6 mouse cellular contexts compared by ENCODE assay signal in genomic region chr17:69571070-69571669, GRCm38 (mm10).
A peak's percentile ranks its signal among the peaks of the same experiment; 100 is the strongest.
DNase-seq lines count a peak whose midpoint lies in the region; ATAC-seq and TF ChIP-seq lines count a peak whose summit lies in the region.
"Not testable (repeated sequence)": the region's sequence is repeated elsewhere in the genome, so short reads cannot be mapped to it uniquely, and the experiment has no call there.

No protein-coding gene starts in this region.

- not testable (repeated sequence) for H3K9ac ChIP-seq in embryonic facial prominence, embryonic 11.5 days (replicated peaks; ENCODE audit: low read length); intestine, embryonic 14.5 days (ENCODE audit: low read length); intestine, embryonic 15.5 days; intestine, embryonic 16.5 days (ENCODE audit: low read depth, low read length); intestine, postnatal 0 days (ENCODE audit: low read depth, low read length)

- not testable (repeated sequence) for H3K36me3 ChIP-seq in embryonic facial prominence, embryonic 11.5 days (replicated peaks; ENCODE audit: control insufficient read depth, insufficient read depth, low read depth, low read length); intestine, embryonic 14.5 days (ENCODE audit: control insufficient read depth, insufficient read depth, low read length); intestine, embryonic 15.5 days; intestine, embryonic 16.5 days (ENCODE audit: control insufficient read depth, insufficient read depth, low read length); intestine, postnatal 0 days (ENCODE audit: control insufficient read depth, insufficient read depth)

- H3K9me3 ChIP-seq in embryonic facial prominence, embryonic 11.5 days (replicated peaks; ENCODE audit: control insufficient read depth, low read length); intestine, embryonic 14.5 days (ENCODE audit: control insufficient read depth, low read length); intestine, embryonic 15.5 days; intestine, embryonic 16.5 days (ENCODE audit: control insufficient read depth, low read length); intestine, postnatal 0 days (ENCODE audit: control insufficient read depth): not testable (repeated sequence)

- WGBS in embryonic facial prominence, embryonic 11.5 days: 70% methylated on average over 8 of the region's 8 CpGs
- 52% methylated on average over 8 of the region's 8 CpGs for WGBS in intestine, embryonic 14.5 days
- WGBS in intestine, embryonic 15.5 days: 51% methylated on average over 8 of the region's 8 CpGs
- WGBS in intestine, embryonic 16.5 days: 46% methylated on average over 8 of the region's 8 CpGs
- WGBS in intestine, postnatal 0 days: 25% methylated on average over 8 of the region's 8 CpGs

- H3K27ac ChIP-seq in embryonic facial prominence, embryonic 11.5 days (replicated peaks; ENCODE audit: low read depth, low read length); intestine, embryonic 14.5 days (ENCODE audit: low read depth); intestine, embryonic 15.5 days; intestine, embryonic 16.5 days (ENCODE audit: low read length); intestine, postnatal 0 days (ENCODE audit: low read depth, low read length): not testable (repeated sequence)

- not testable (repeated sequence) for H3K4me2 ChIP-seq in embryonic facial prominence, embryonic 11.5 days (ENCODE audit: low read depth, low read length); intestine, embryonic 14.5 days (ENCODE audit: low read length); intestine, embryonic 15.5 days (replicated peaks); intestine, embryonic 16.5 days (ENCODE audit: low read depth, low read length)
- H3K4me2 ChIP-seq in intestine, postnatal 0 days (replicated peaks; ENCODE audit: low read depth): 0 out of 2 replicates have a peak overlapping the region, but pooled peaks have one; percentile 6

- not testable (repeated sequence) for H3K27me3 ChIP-seq in embryonic facial prominence, embryonic 11.5 days (ENCODE audit: control insufficient read depth, insufficient read depth, low read length); intestine, embryonic 14.5 days (replicated peaks; ENCODE audit: control insufficient read depth, insufficient read depth, low read length); intestine, embryonic 15.5 days (replicated peaks); intestine, embryonic 16.5 days (replicated peaks; ENCODE audit: control insufficient read depth, insufficient read depth, low read length); intestine, postnatal 0 days (replicated peaks; ENCODE audit: control insufficient read depth, insufficient read depth, low read length)

- not testable (repeated sequence) for H3K4me3 ChIP-seq in embryonic facial prominence, embryonic 11.5 days (ENCODE audit: low read depth, low read length); intestine, embryonic 14.5 days (ENCODE audit: low read depth, low read length); intestine, embryonic 15.5 days (replicated peaks); intestine, embryonic 16.5 days (ENCODE audit: low read length); intestine, postnatal 0 days (ENCODE audit: low read depth, low read length)

- DNase-seq in embryonic facial prominence, embryonic 11.5 days (ENCODE audit: low spot score): peak; percentile 2
- DNase-seq in heart, adult 11 months: peak; percentile 5
- DNase-seq in intestine, embryonic 14.5 days (ENCODE audit: low spot score): not testable (repeated sequence)

- ATAC-seq in embryonic facial prominence, embryonic 11.5 days (replicated peaks; ENCODE audit: insufficient number of reproducible peaks, low FRiP score, low TSS enrichment, low read depth): not testable (repeated sequence)
- ATAC-seq in intestine, embryonic 14.5 days (replicated peaks; ENCODE audit: low FRiP score, low TSS enrichment, low read depth): peak; percentile 73
- ATAC-seq in intestine, embryonic 15.5 days: peak; percentile 78
- ATAC-seq in intestine, embryonic 16.5 days: peak; percentile 77
- 0 out of 2 replicates have a peak, but pooled peaks have one; percentile 22 for ATAC-seq in intestine, postnatal 0 days

- TF ChIP-seq CTCF in intestine, postnatal 0 days (IDR thresholded peaks at IDR 0.05; ENCODE audit: low read depth): not testable (repeated sequence)

- not testable (repeated sequence) for H3K4me1 ChIP-seq in embryonic facial prominence, embryonic 11.5 days (ENCODE audit: control insufficient read depth, insufficient read depth, low read length); intestine, embryonic 14.5 days (replicated peaks; ENCODE audit: control insufficient read depth, insufficient read depth, low read length); intestine, embryonic 15.5 days (replicated peaks); intestine, embryonic 16.5 days (ENCODE audit: control insufficient read depth, insufficient read depth, low read length); intestine, postnatal 0 days (replicated peaks; ENCODE audit: control insufficient read depth, insufficient read depth, low read length)
